Mouse (Mus musculus): ENCODE results near the gene Upf2. TPM values are rescaled to one million over a fixed set of nuclear protein-coding genes. Genes with fewer than 3 reads are reported as not detected.

The Upf2 gene
- total and polyA plus RNA-seq, 2 experiments from 2014 or later: 5.9 to 13.2 TPM

DNA sequence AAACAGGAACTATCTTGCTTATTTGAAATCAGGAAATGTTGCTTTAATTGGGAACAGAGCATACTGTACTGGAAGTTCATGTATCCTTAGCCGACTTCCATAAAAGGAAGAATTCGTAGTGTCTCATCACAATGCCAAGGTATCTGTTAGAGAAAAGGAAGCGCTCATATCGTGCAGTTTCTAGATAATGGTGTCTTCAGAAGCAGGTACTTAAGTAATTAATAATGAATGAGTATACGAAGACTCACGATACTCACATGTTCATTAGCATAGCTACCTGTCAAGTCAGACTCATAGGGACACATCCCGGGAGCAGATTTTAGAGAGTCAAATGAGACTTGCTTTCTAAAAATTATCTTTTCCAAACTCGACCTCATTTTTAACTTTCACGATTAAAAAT, 148.2 kb downstream of the Upf2 start:
- H3K4me1 ChIP-seq (ENCODE audit: insufficient read depth, low read length): peaks cover 11% of the 10 kb centered on the region; the same call in 1 of the 2 replicates
- H3K27me3 ChIP-seq (ENCODE audit: insufficient read depth, low read length): no peaks in the 10 kb centered on the region; the same call in 1 of the 2 replicates
- ATAC-seq (ENCODE audit: low FRiP score): no peak
- H3K4me2 ChIP-seq (ENCODE audit: low read depth, low read length, poor library complexity, severe bottlenecking): no peak overlapping the region
- TF ChIP-seq CTCF (IDR thresholded peaks at IDR 0.05): no peak
- H3K36me3 ChIP-seq (ENCODE audit: insufficient read depth, low read length): no peaks in the 10 kb centered on the region
- DNase-seq (ENCODE audit: low spot score): no peak
- WGBS: 76% methylated on average over 9 of the region's 9 CpGs
- H3K9me3 ChIP-seq (ENCODE audit: low read length): no peaks in the 10 kb centered on the region
- H3K9ac ChIP-seq (replicated peaks; ENCODE audit: low read length, poor library complexity, severe bottlenecking): no peak overlapping the region
- H3K27ac ChIP-seq (ENCODE audit: low read depth, low read length): no peak overlapping the region
- no peak overlapping the region for H3K4me3 ChIP-seq (ENCODE audit: low read depth, low read length)

DNA sequence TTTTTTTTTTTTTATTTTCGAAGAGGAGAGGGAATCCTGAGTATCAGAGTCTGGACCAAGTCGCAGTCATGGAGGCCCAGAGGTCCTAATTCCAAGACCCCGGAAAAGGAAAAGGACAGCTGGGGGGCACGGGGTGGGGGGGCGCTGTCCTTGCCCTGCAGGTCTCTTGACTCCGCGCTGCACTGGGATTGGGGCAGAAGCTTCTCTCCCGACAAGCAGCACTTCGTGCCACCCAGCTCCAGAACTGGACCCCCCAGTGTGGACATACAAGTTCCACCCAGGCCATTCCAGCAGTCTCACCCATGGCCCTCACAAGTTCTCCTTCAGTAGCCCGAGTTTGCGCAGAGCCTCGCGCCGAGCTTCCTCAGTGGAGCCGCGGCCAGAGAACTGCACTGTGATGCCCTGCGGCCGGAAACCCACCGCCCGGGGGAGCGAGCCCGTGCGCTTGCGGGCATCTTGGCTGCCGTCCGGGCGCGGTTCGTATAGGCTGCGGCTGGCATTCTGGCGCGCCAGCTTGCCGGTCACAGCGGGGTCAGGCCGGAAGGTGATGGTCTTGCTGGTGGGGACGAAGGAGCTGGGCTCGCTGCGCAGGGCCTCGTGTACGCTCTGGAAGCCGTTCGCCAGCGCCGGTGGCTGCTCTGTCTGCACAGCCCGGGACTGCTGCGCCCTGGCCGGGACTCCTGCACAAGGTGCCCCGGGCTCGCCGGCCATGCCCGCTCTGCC, 148.9 kb downstream of the Upf2 start:
- no peaks in the 10 kb centered on the region for H3K36me3 ChIP-seq (ENCODE audit: insufficient read depth, low read length)
- 0 out of 2 replicates have a peak overlapping the region, but pooled peaks have one; percentile 32 for H3K27ac ChIP-seq (ENCODE audit: low read depth, low read length)
- TF ChIP-seq CTCF (IDR thresholded peaks at IDR 0.05): no peak
- DNase-seq (ENCODE audit: low spot score) (peak; percentile 21), ATAC-seq (ENCODE audit: low FRiP score) (peak; percentile 82)
- H3K27me3 ChIP-seq (ENCODE audit: insufficient read depth, low read length): no peaks in the 10 kb centered on the region; the same call in 1 of the 2 replicates
- peak overlapping the region; percentile 62 for H3K9ac ChIP-seq (replicated peaks; ENCODE audit: low read length, poor library complexity, severe bottlenecking)
- peaks cover 11% of the 10 kb centered on the region; the same call in 1 of the 2 replicates for H3K4me1 ChIP-seq (ENCODE audit: insufficient read depth, low read length)
- no peaks in the 10 kb centered on the region for H3K9me3 ChIP-seq (ENCODE audit: low read length)
- peak overlapping the region; percentile 48 for H3K4me3 ChIP-seq (ENCODE audit: low read depth, low read length)
- peak overlapping the region; percentile 93 for H3K4me2 ChIP-seq (ENCODE audit: low read depth, low read length, poor library complexity, severe bottlenecking)
- 16% methylated on average over 45 of the region's 51 CpGs for WGBS

DNA sequence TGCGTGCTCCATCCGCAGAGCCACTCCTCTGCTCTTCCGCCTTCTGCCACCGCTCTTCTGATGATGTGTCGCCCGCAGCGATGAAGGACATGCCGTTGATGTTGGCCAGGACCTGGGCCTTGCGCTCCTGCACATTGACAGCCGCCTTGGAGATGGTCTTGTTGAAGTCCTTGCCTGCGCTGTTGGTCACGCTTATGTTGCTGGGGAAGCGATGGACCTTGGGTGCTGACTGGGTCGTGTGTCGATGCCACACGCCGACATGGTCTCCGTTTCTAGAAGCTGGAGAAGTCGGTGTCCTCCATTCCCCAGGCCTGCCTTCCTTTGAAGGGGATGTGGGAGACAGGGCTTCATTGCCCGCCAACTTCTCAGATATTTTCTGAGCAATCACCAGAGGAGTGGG, 149.5 kb downstream of the Upf2 start:
- Histone ChIP-seq H3K27me3 (ENCODE audit: insufficient read depth, low read length) (no peaks in the 10 kb centered on the region; the same call in 1 of the 2 replicates), H3K9ac (replicated peaks; ENCODE audit: low read length, poor library complexity, severe bottlenecking) (peak overlapping the region; percentile 62), H3K27ac (ENCODE audit: low read depth, low read length) (no peak overlapping the region), H3K4me3 (ENCODE audit: low read depth, low read length) (peak overlapping the region; percentile 48), H3K4me1 (ENCODE audit: insufficient read depth, low read length) (peaks cover 11% of the 10 kb centered on the region; the same call in 1 of the 2 replicates), H3K9me3 (ENCODE audit: low read length) (no peaks in the 10 kb centered on the region), H3K4me2 (ENCODE audit: low read depth, low read length, poor library complexity, severe bottlenecking) (peak overlapping the region; percentile 93), H3K36me3 (ENCODE audit: insufficient read depth, low read length) (no peaks in the 10 kb centered on the region)
- DNase-seq (ENCODE audit: low spot score) (no peak), ATAC-seq (ENCODE audit: low FRiP score) (no peak; the same call in 1 of the 2 replicates)
- WGBS: 41% methylated on average over 20 of the region's 20 CpGs
- TF ChIP-seq CTCF (IDR thresholded peaks at IDR 0.05): no peak

DNA sequence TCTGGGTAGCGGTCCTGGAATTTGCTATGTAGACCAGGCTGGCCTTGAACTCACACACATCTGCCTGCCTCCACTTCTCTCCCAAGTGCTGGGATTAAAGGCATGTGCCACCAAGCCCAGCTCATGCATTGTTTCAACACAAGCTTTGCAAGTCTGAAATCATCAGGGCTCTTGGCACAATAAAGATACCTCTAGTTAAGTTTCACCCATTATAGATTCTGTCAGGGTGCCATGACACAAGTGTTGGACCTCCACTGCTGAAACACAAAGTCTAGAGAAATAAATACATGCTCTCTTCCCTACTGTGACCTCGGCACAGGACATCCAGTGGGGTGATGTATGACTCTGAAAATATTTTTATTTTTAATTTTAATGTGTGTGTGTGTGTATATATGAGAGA, 154.2 kb downstream of the Upf2 start:
- Histone ChIP-seq H3K4me2 (ENCODE audit: low read depth, low read length, poor library complexity, severe bottlenecking) (no peak overlapping the region), H3K4me1 (ENCODE audit: insufficient read depth, low read length) (peaks cover 6% of the 10 kb centered on the region; the same call in 1 of the 2 replicates), H3K27ac (ENCODE audit: low read depth, low read length) (no peak overlapping the region), H3K9ac (replicated peaks; ENCODE audit: low read length, poor library complexity, severe bottlenecking) (no peak overlapping the region), H3K36me3 (ENCODE audit: insufficient read depth, low read length) (no peaks in the 10 kb centered on the region), H3K9me3 (ENCODE audit: low read length) (no peaks in the 10 kb centered on the region), H3K4me3 (ENCODE audit: low read depth, low read length) (no peak overlapping the region), H3K27me3 (ENCODE audit: insufficient read depth, low read length) (no peaks in the 10 kb centered on the region; the same call in 1 of the 2 replicates)
- TF ChIP-seq CTCF (IDR thresholded peaks at IDR 0.05): no peak
- WGBS: 91% methylated on average over 2 of the region's 2 CpGs
- no peak for ATAC-seq (ENCODE audit: low FRiP score)
- no peak for DNase-seq (ENCODE audit: low spot score)

Other genes with a start within 250 kb of the Upf2 start
- 20.9 and 21.3 TPM in 2 replicates for gene Camk1d, start 237.0 kb upstream of the Upf2 start, total RNA-seq (2014; rRNA removed)
- 6.7 and 8.0 TPM in 2 replicates for gene Camk1d, start 237.0 kb upstream of the Upf2 start, polyA plus RNA-seq (2015; fragmentation: Nextera tagmentation; extraction: Ambion mirVana)
- gene Nudt5, start 106.5 kb upstream of the Upf2 start, total RNA-seq (2014; rRNA removed): 12.6 and 14.3 TPM in 2 replicates
- gene Nudt5, start 106.5 kb upstream of the Upf2 start, polyA plus RNA-seq (2015; fragmentation: Nextera tagmentation; extraction: Ambion mirVana): 11.4 and 13.7 TPM in 2 replicates
- gene Cdc123, start 106.3 kb upstream of the Upf2 start, total RNA-seq (2014; rRNA removed): 72.5 and 72.9 TPM in 2 replicates
- 223 and 233 TPM in 2 replicates for gene Cdc123, start 106.3 kb upstream of the Upf2 start, polyA plus RNA-seq (2015; fragmentation: Nextera tagmentation; extraction: Ambion mirVana)
- gene Gm13199, start 88.5 kb upstream of the Upf2 start, total RNA-seq (2014; rRNA removed): 1.2 and 5.2 TPM in 2 replicates
- gene Gm13199, start 88.5 kb upstream of the Upf2 start, polyA plus RNA-seq (2015; fragmentation: Nextera tagmentation; extraction: Ambion mirVana): 0.31 and 0.57 TPM in 2 replicates
- 101 and 118 TPM in 2 replicates for gene Sec61a2, start 56.0 kb upstream of the Upf2 start, total RNA-seq (2014; rRNA removed)
- gene Sec61a2, start 56.0 kb upstream of the Upf2 start, polyA plus RNA-seq (2015; fragmentation: Nextera tagmentation; extraction: Ambion mirVana): 104 and 106 TPM in 2 replicates
- gene Dhtkd1, start 8.7 kb upstream of the Upf2 start, total RNA-seq (2014; rRNA removed): 10.3 and 13.3 TPM in 2 replicates
- 4.6 and 5.2 TPM in 2 replicates for gene Dhtkd1, start 8.7 kb upstream of the Upf2 start, polyA plus RNA-seq (2015; fragmentation: Nextera tagmentation; extraction: Ambion mirVana)
- gene Proser2, start 178.7 kb downstream of the Upf2 start, total RNA-seq (2014; rRNA removed): 7.0 and 7.1 TPM in 2 replicates
- 7.2 and 7.4 TPM in 2 replicates for gene Proser2, start 178.7 kb downstream of the Upf2 start, polyA plus RNA-seq (2015; fragmentation: Nextera tagmentation; extraction: Ambion mirVana)